9 mouse cellular contexts compared by ENCODE assay signal in genomic region chr1:91800348-91800747, GRCm38 (mm10). TPM values are rescaled to one million over a fixed set of nuclear protein-coding genes. Genes with fewer than 3 reads are reported as not detected.
DNase-seq lines count a peak whose midpoint lies in the region; ATAC-seq and TF ChIP-seq lines count a peak whose summit lies in the region.
"Had no signal": no experiment of that assay in that cellular context is flagged by ENCODE, and none has a peak within 500 bp of the region (broad histone marks: within the 10 kb centered on the region; RNA-seq: fewer than 3 reads in every experiment).

No protein-coding gene starts in this region.

- peaks cover 29% of the 10 kb centered on the region for H3K4me1 ChIP-seq in lung, embryonic 15.5 days
- H3K4me1 ChIP-seq in embryonic facial prominence, embryonic 14.5 days (ENCODE audit: control insufficient read depth, insufficient read depth, low read length): peaks cover 8% of the 10 kb centered on the region
- H3K4me1 ChIP-seq in limb, embryonic 14.5 days (ENCODE audit: control insufficient read depth, insufficient read depth, low read length): peaks cover 30% of the 10 kb centered on the region
- H3K4me1 ChIP-seq in stomach, embryonic 15.5 days: peaks cover 24% of the 10 kb centered on the region

- H3K4me3 ChIP-seq in lung, embryonic 15.5 days: peak overlapping the region; percentile 58
- H3K4me3 ChIP-seq in embryonic facial prominence, embryonic 14.5 days (ENCODE audit: low read depth, low read length): peak overlapping the region; percentile 71
- H3K4me3 ChIP-seq in limb, embryonic 14.5 days (replicated peaks; ENCODE audit: low read length): peak overlapping the region; percentile 66
- H3K4me3 ChIP-seq in stomach, embryonic 15.5 days (replicated peaks): peak overlapping the region; percentile 55

- H3K4me2 ChIP-seq in lung, embryonic 15.5 days: peak overlapping the region; percentile 96
- H3K4me2 ChIP-seq in embryonic facial prominence, embryonic 14.5 days (ENCODE audit: low read depth, low read length): peak overlapping the region; percentile 88
- peak overlapping the region; percentile 91 for H3K4me2 ChIP-seq in limb, embryonic 14.5 days (replicated peaks; ENCODE audit: low read depth, low read length, severe bottlenecking)
- H3K4me2 ChIP-seq in stomach, embryonic 15.5 days: peak overlapping the region; percentile 93

- ATAC-seq in lung, embryonic 15.5 days (ENCODE audit: borderline replicate concordance, extremely low read depth, low FRiP score, low TSS enrichment): no peak
- no peak for ATAC-seq in embryonic facial prominence, embryonic 14.5 days (ENCODE audit: low read depth)
- ATAC-seq in limb, embryonic 14.5 days (ENCODE audit: low FRiP score, low read depth): no peak
- ATAC-seq in stomach, embryonic 15.5 days (ENCODE audit: insufficient read depth, low FRiP score, low read depth): no peak

- DNase-seq in lung, postnatal 10 days: no peak
- DNase-seq in embryonic facial prominence, embryonic 14.5 days (ENCODE audit: low spot score): no peak
- DNase-seq in limb, embryonic 14.5 days (ENCODE audit: low spot score): no peak
- DNase-seq in urinary bladder, postnatal 14 days (ENCODE audit: low spot score): no peak
- no peak for DNase-seq in kidney, adult 11 months
- no peak for DNase-seq in adipocyte (ENCODE audit: low spot score)
- DNase-seq: gastrocnemius, postnatal 25 days had no signal

- TF ChIP-seq POLR2A in limb, embryonic 14.5 days (IDR thresholded peaks at IDR 0.05; ENCODE audit: borderline replicate concordance, extremely low read depth, insufficient read depth, insufficient read length): no peak

- WGBS in lung, embryonic 15.5 days: 45% methylated on average over 13 of the region's 13 CpGs
- WGBS in embryonic facial prominence, embryonic 14.5 days: 28% methylated on average over 12 of the region's 13 CpGs
- WGBS in limb, embryonic 14.5 days: 12% methylated on average over 13 of the region's 13 CpGs
- 47% methylated on average over 13 of the region's 13 CpGs for WGBS in stomach, embryonic 15.5 days

- H3K9me3 ChIP-seq in lung, embryonic 15.5 days: no peaks in the 10 kb centered on the region
- H3K9me3 ChIP-seq in embryonic facial prominence, embryonic 14.5 days (ENCODE audit: control insufficient read depth, low read length): no peaks in the 10 kb centered on the region
- no peaks in the 10 kb centered on the region for H3K9me3 ChIP-seq in limb, embryonic 14.5 days (ENCODE audit: control insufficient read depth, low read length)
- H3K9me3 ChIP-seq in stomach, embryonic 15.5 days: no peaks in the 10 kb centered on the region

- no peaks in the 10 kb centered on the region for H3K36me3 ChIP-seq in lung, embryonic 15.5 days
- H3K36me3 ChIP-seq in embryonic facial prominence, embryonic 14.5 days (ENCODE audit: control insufficient read depth, insufficient read depth, low read length): no peaks in the 10 kb centered on the region
- H3K36me3 ChIP-seq in limb, embryonic 14.5 days (ENCODE audit: control insufficient read depth, insufficient read depth, low read length): no peaks in the 10 kb centered on the region
- no peaks in the 10 kb centered on the region for H3K36me3 ChIP-seq in stomach, embryonic 15.5 days

- no peak overlapping the region for H3K27ac ChIP-seq in lung, embryonic 15.5 days
- H3K27ac ChIP-seq in embryonic facial prominence, embryonic 14.5 days (replicated peaks; ENCODE audit: low read depth, low read length): peak overlapping the region; percentile 85
- peak overlapping the region; percentile 89 for H3K27ac ChIP-seq in limb, embryonic 14.5 days (replicated peaks; ENCODE audit: low read depth, low read length)
- H3K27ac ChIP-seq in stomach, embryonic 15.5 days: no peak overlapping the region

- H3K9ac ChIP-seq in lung, embryonic 15.5 days: no peak overlapping the region
- H3K9ac ChIP-seq in embryonic facial prominence, embryonic 14.5 days (ENCODE audit: low read depth, low read length): peak overlapping the region; percentile 74
- H3K9ac ChIP-seq in limb, embryonic 14.5 days (ENCODE audit: low read depth, low read length, severe bottlenecking): peak overlapping the region; percentile 79
- H3K9ac ChIP-seq in stomach, embryonic 15.5 days: no peak overlapping the region

- H3K27me3 ChIP-seq in lung, embryonic 15.5 days: peaks cover 60% of the 10 kb centered on the region
- peaks cover 33% of the 10 kb centered on the region for H3K27me3 ChIP-seq in embryonic facial prominence, embryonic 14.5 days (replicated peaks; ENCODE audit: control insufficient read depth, insufficient read depth, low read length)
- peaks cover 24% of the 10 kb centered on the region; the same call in 1 of the 2 replicates for H3K27me3 ChIP-seq in limb, embryonic 14.5 days (ENCODE audit: control insufficient read depth, insufficient read depth, low read length)
- peaks cover 34% of the 10 kb centered on the region for H3K27me3 ChIP-seq in stomach, embryonic 15.5 days (replicated peaks)

RNA-seq across cellular contexts. Expression of gene Twist2, which starts 0.9 kb away (rescaled TPM):
- 9.4 and 10.4 TPM in 2 replicates for polyA plus RNA-seq in lung, embryonic 15.5 days (2015; fragmentation: Nextera tagmentation; extraction: Ambion mirVana)
- 46.4 and 50.9 TPM in 2 replicates for polyA plus RNA-seq in embryonic facial prominence, embryonic 14.5 days (2014; fragmentation: Nextera tagmentation; extraction: Ambion mirVana)
- 240 and 337 TPM in 2 replicates for polyA plus RNA-seq in limb, embryonic 14.5 days (2012; rRNA removed)
- polyA plus RNA-seq in limb, embryonic 14.5 days (2014; fragmentation: Nextera tagmentation; extraction: Ambion mirVana): 80.8 and 81.8 TPM in 2 replicates
- polyA plus RNA-seq in stomach, embryonic 15.5 days (2015; fragmentation: Nextera tagmentation; extraction: Ambion mirVana): 7.9 and 9.0 TPM in 2 replicates

Comparison
In these comparisons a context has a peak if more than half of its experiments do, and no peak if none do; other contexts are left out.
1. H3K27ac ChIP-seq: peak in embryonic facial prominence, embryonic 14.5 days (single experiment) and limb, embryonic 14.5 days (single experiment); none in lung, embryonic 15.5 days (single experiment) and stomach, embryonic 15.5 days (single experiment).
2. H3K9ac ChIP-seq: peak in embryonic facial prominence, embryonic 14.5 days (single experiment) and limb, embryonic 14.5 days (single experiment); none in lung, embryonic 15.5 days (single experiment) and stomach, embryonic 15.5 days (single experiment).
3. Peak in every context shown above with its lines, with median percentiles within 50 percentile points of each other: H3K4me2 ChIP-seq and H3K4me3 ChIP-seq.